ENCODE assay signal across 7 mouse cellular contexts in the genomic region with DNA sequence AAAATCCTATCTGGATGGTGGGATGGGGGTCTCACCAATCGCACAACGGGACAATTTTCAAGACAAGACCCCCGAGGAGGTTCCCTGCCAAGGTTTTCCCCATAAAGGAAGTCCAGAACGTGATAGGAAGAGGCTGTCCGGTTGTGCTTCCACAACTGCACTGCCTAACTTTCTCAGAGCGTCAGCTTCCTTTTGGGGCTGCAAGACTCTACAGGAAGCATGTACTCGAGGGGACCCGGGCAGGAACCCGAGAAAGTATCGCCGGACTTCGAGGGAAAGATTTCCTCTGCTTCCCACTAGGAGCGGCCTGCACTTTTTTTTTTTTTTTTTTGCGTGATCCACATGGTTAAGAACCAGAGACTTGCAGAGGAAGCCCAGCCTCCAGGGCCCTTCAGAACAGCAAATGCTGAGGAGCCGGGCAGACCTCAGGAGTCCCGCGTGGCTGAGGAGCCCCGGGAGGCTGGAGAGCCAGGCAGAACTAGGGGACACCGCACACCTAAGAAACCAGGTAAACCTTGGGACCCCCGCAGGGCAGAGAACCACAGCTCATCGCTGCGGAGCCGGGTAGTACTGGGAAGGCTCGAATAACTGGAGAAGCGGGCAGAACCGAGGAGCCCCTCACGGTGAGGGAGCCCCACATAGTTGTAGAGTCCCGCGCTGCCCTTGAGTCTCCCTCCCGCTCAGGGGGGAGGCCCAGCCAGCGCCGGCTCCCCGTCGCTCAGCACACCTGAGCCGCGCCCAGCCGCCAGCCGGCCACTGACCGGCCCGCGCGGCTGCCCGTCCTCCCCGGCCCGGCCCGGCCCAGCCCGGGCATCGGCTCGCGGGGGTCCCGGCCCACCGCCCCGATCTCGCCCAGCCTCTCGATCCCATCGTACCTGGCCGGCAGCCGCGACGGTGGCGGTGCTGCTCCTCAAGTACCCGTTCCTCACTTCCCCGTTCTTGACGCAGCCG. TPM values are rescaled to one million over a fixed set of nuclear protein-coding genes. Genes with fewer than 3 reads are reported as not detected.
DNase-seq lines count a peak whose midpoint lies in the region; ATAC-seq and TF ChIP-seq lines count a peak whose summit lies in the region.

No protein-coding gene starts in this region.

- in situ Hi-C loops in ES-E14 (cut with MboI; ENCODE audit: low sequenced_read_pairs in 2 of 2, unreplicated experiment in 2 of 2): no loop called here

- H3K36me3 ChIP-seq in ES-E14 (ENCODE audit: control insufficient read depth, insufficient read depth, low read length, poor library complexity, severe bottlenecking): no peaks in the 10 kb centered on the region
- no peaks in the 10 kb centered on the region for H3K36me3 ChIP-seq in forebrain, embryonic 13.5 days (ENCODE audit: poor library complexity, severe bottlenecking)
- peaks cover 4% of the 10 kb centered on the region for H3K36me3 ChIP-seq in megakaryocyte, embryonic 14.5 days (replicated peaks; ENCODE audit: low read length)
- no peaks in the 10 kb centered on the region for H3K36me3 ChIP-seq in splenic B cell, adult 2 months (ENCODE audit: control insufficient read depth, insufficient read depth, low read length, poor library complexity, severe bottlenecking)

- H3K27me3 ChIP-seq in forebrain, embryonic 13.5 days: no peaks in the 10 kb centered on the region
- H3K27me3 ChIP-seq in megakaryocyte, embryonic 14.5 days (replicated peaks): peaks cover 5% of the 10 kb centered on the region
- H3K27me3 ChIP-seq in splenic B cell, adult 2 months (ENCODE audit: control insufficient read depth, insufficient read depth, low read length, poor library complexity, severe bottlenecking): no peaks in the 10 kb centered on the region

- no peak for DNase-seq in ES-E14 (ENCODE audit: low read depth, low spot score)
- peak; percentile 34 for DNase-seq in heart, postnatal 4 days
- peak; percentile 18 to 29 for DNase-seq in layer of hippocampus, postnatal 25 days (ENCODE audit: extremely low spot score in 1 of 2, low spot score in 1 of 2)
- peak; percentile 18 for DNase-seq in splenic B cell, adult 2 months (ENCODE audit: low read depth, low spot score)

- H3K27ac ChIP-seq in ES-E14 (ENCODE audit: insufficient read depth, low read depth, low read length, poor library complexity, severe bottlenecking): peak overlapping the region; percentile 45
- peak overlapping the region; percentile 80 for H3K27ac ChIP-seq in bone marrow macrophage, adult 2 months (ENCODE audit: insufficient read depth, low read depth, low read length)
- H3K27ac ChIP-seq in forebrain, embryonic 13.5 days: peak overlapping the region; percentile 64

- no peak for TF ChIP-seq CTCF in bone marrow macrophage, adult 2 months (IDR thresholded peaks at IDR 0.05; ENCODE audit: low read depth, low read length)

- H3K4me1 ChIP-seq in ES-E14 (ENCODE audit: control insufficient read depth in 2 of 2, insufficient read depth in 2 of 2, low read length in 2 of 2, poor library complexity in 1 of 2): peaks cover 0 to 4% of the 10 kb centered on the region in 2 experiments; a peak in 2 of 4 replicates
- H3K4me1 ChIP-seq in bone marrow macrophage, adult 2 months (ENCODE audit: control insufficient read depth, insufficient read depth, low read length): peaks cover 33% of the 10 kb centered on the region
- H3K4me1 ChIP-seq in forebrain, embryonic 13.5 days: peaks cover 18% of the 10 kb centered on the region
- peaks cover 36% of the 10 kb centered on the region for H3K4me1 ChIP-seq in megakaryocyte, embryonic 14.5 days

- H3K4me3 ChIP-seq in ES-E14 (ENCODE audit: insufficient read depth in 1 of 2, low read depth in 1 of 2, low read length in 2 of 2, poor library complexity in 1 of 2, severe bottlenecking in 1 of 2): peak overlapping the region; percentile 95 to 99
- peak overlapping the region; percentile 92 for H3K4me3 ChIP-seq in bone marrow macrophage, adult 2 months (ENCODE audit: insufficient read depth, low read length)
- H3K4me3 ChIP-seq in forebrain, embryonic 13.5 days: peak overlapping the region; percentile 73
- H3K4me3 ChIP-seq in megakaryocyte, embryonic 14.5 days (replicated peaks): peak overlapping the region; percentile 98

- 0 out of 2 replicates have a peak, but pooled peaks have one; percentile 0 for ATAC-seq in forebrain, embryonic 13.5 days

- no peaks in the 10 kb centered on the region for H3K9me3 ChIP-seq in ES-E14 (ENCODE audit: control insufficient read depth, insufficient read depth, low read depth, low read length)
- no peaks in the 10 kb centered on the region for H3K9me3 ChIP-seq in forebrain, embryonic 13.5 days (replicated peaks)
- no peaks in the 10 kb centered on the region for H3K9me3 ChIP-seq in megakaryocyte, embryonic 14.5 days

- peak overlapping the region; percentile 94 for H3K4me2 ChIP-seq in forebrain, embryonic 13.5 days

- 2% methylated on average over 51 of the region's 65 CpGs for WGBS in forebrain, embryonic 13.5 days

- TF ChIP-seq POLR2A in bone marrow macrophage, adult 2 months (IDR thresholded peaks at IDR 0.05; ENCODE audit: borderline replicate concordance, low read depth, low read length): no peak

- peak overlapping the region; percentile 91 for H3K9ac ChIP-seq in ES-E14 (ENCODE audit: insufficient read depth, low read depth, low read length, poor library complexity, severe bottlenecking)
- peak overlapping the region; percentile 81 for H3K9ac ChIP-seq in forebrain, embryonic 13.5 days

TF ChIP-seq in ES-E14, 5 proteins besides CTCF, POLR2A, EP300 and RAD21:
- TF ChIP-seq HCFC1 (IDR thresholded peaks at IDR 0.05; ENCODE audit: borderline replicate concordance, insufficient read depth, low read length): no peak
- TF ChIP-seq MAFK (IDR thresholded peaks at IDR 0.05; ENCODE audit: insufficient read depth, low read depth, low read length): no peak
- TF ChIP-seq ZNF384 (IDR thresholded peaks at IDR 0.05; ENCODE audit: low read depth, low read length): peak; percentile 73

RNA-seq across cellular contexts. Expression of a gene that starts 0.7 kb away (rescaled TPM):
- 182 and 221 TPM in 2 replicates for total RNA-seq in ES-E14 (2012; rRNA removed)
- polyA plus RNA-seq in bone marrow macrophage, adult 2 months (2012; ENCODE audit: insufficient read depth, insufficient read length, missing spikeins): 134 and 139 TPM in 2 replicates
- 50.1 and 50.6 TPM in 2 replicates for polyA plus RNA-seq in forebrain, embryonic 13.5 days (2015; fragmentation: Nextera tagmentation; extraction: Ambion mirVana)
- total RNA-seq in heart, postnatal 4 days (2021): 10 to 100 TPM; 65.1 to 68.9 TPM
- 10 to 100 TPM; 30.8 to 41.6 TPM for total RNA-seq in layer of hippocampus, postnatal 25 days (2021)
- 5.6 and 44.0 TPM in 2 replicates for polyA plus RNA-seq in megakaryocyte, embryonic 14.5 days (2012; ENCODE audit: insufficient read depth, low replicate concordance)

RNA-seq across cellular contexts. Expression of a gene that starts 56.2 kb away (rescaled TPM):
- 124 and 175 TPM in 2 replicates for total RNA-seq in ES-E14 (2012; rRNA removed)
- 150 and 162 TPM in 2 replicates for polyA plus RNA-seq in bone marrow macrophage, adult 2 months (2012; ENCODE audit: insufficient read depth, insufficient read length, missing spikeins)
- polyA plus RNA-seq in forebrain, embryonic 13.5 days (2015; fragmentation: Nextera tagmentation; extraction: Ambion mirVana): 327 and 345 TPM in 2 replicates
- total RNA-seq in heart, postnatal 4 days (2021): 100 to 1,000 TPM; 157 to 172 TPM
- total RNA-seq in layer of hippocampus, postnatal 25 days (2021): 100 to 1,000 TPM in 1 of 2 experiments, 10 to 100 TPM in 1; 98.9 to 101 TPM
- polyA plus RNA-seq in megakaryocyte, embryonic 14.5 days (2012; ENCODE audit: insufficient read depth, low replicate concordance): 2.9 TPM in 1 of 2 replicates, not detected in the other

RNA-seq across cellular contexts. Expression of a gene that starts 56.4 kb away (rescaled TPM):
- 90.0 and 116 TPM in 2 replicates for total RNA-seq in ES-E14 (2012; rRNA removed)
- 11.2 and 14.3 TPM in 2 replicates for polyA plus RNA-seq in bone marrow macrophage, adult 2 months (2012; ENCODE audit: insufficient read depth, insufficient read length, missing spikeins)
- polyA plus RNA-seq in forebrain, embryonic 13.5 days (2015; fragmentation: Nextera tagmentation; extraction: Ambion mirVana): 47.2 and 56.5 TPM in 2 replicates
- 10 to 100 TPM; 14.9 to 15.6 TPM for total RNA-seq in heart, postnatal 4 days (2021)
- 10 to 100 TPM; 17.3 to 20.9 TPM for total RNA-seq in layer of hippocampus, postnatal 25 days (2021)
- 36.7 and 132 TPM in 2 replicates for polyA plus RNA-seq in megakaryocyte, embryonic 14.5 days (2012; ENCODE audit: insufficient read depth, low replicate concordance)
